Mouse (Mus musculus) regulatory T cell (primary cell): ENCODE results near the gene Mrpl52.

Experiments used
- in situ Hi-C: fragments of 300-600 bp; cut with MboI, MseI; formaldehyde crosslinking; loops from one replicate; pipeline ENCODE4 v1.15.1; 2025; ENCODE audit warnings: high pct_unique_total_duplicates

Mrpl52 gene

DNA sequence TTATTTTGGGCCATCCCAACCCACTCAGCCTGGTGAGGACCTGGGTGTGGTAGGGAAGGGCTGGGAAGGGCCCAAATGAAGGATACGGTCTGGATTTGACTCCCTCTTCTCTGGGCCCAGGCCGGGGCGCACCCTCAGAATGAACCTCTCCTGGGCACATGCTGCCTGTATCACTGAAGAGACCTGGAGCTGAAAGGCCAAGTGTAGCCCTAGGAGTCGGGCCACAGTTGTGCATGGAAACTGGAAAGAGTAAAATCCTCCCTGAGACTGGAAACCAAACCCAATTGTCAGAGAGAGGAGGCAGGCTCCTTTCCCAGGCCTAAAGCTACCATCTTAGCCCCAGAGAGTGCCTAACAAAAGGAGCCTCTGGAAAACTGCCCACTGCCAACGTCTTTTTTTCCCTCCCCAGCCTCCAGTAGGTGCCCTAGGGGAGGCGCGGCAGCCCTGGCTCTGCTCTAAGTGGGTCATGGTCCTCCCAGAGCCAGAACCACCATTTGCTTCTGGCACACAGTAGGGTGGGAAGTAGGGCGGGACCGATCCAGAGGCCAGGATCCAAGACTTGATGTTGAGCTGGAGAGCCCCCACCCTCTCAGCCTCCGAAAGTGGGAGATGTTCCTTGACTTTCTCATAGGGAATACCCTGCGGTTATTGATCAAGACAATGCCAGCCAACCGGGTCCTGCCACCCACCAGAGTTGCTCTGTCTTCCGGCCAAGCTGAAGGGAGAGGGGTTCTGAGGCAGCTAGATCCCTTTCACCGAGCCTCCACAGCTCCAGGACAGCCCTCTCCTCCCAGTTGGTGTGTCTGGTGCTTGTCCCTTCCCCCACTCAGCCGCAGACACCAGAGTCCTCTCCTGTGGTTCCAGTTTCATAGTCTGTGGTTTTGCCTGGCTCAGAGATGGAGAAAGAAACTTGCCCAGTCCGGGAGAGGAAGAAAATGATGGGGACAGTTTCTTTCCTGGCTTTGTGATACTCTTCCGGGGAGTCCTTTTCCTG is 6.4 kb downstream of the Mrpl52 start:
- in situ Hi-C loops: no loop called here

GRCm38 (mm10) chr14:54433941-54434531 is 7.3 kb downstream of the Mrpl52 start:
- in situ Hi-C loops: no loop called here

DNA sequence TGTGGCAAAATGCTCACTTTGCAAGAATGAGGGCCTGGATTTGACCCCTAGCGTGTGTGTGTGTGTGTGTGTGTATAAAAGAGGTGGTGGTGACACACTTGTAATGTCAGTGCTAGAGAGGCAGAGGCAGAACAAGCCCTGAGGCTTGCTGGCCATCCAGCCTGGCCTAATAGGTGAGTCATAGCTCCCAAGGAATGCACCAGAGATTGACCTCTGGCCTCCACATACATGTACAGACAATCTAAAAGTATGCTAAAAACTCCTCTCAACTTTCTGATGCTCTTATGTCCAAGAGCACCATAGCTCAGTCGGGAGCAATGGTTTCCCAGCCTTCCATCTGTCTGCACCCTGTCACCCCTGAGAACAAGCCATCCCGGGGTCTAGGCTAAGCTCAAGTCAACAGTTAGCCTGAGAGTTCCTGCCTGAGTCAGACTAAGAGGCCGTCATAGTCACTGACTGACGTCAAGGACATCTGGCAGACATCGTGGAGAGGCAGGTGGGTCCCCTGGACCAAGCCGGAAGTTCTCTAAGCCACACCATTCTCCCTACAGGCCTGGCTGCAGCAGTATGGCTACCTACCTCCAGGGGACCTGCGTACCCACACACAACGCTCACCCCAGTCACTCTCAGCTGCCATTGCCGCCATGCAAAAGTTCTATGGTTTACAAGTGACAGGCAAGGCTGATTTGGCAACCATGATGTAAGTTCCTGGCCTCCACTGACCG is 8.6 kb downstream of the Mrpl52 start:
- in situ Hi-C loops: no loop called here

- in situ Hi-C loops: no loop called here
Measured at GRCm38 (mm10) chr14:54439155-54439554, 12.4 kb downstream of the Mrpl52 start.

DNA sequence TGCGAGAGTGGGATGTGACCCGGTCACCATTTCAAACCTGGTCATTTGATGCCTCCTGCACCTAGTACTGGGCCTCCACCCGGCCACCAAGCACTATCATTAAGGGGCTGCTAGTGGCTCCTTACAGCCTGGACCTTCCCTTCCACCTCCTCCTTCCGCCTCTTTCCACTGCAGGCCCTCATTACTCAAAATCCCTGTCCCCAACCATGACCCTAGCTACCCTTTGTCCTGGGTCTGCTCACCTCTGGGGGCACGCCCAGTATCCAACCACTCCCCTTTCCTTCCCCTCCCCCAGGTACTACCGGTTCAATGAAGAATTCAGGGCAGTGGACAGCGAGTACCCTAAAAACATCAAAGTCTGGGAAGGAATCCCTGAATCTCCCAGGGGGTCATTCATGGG is 12.9 kb downstream of the Mrpl52 start:
- in situ Hi-C loops: no loop called here

DNA sequence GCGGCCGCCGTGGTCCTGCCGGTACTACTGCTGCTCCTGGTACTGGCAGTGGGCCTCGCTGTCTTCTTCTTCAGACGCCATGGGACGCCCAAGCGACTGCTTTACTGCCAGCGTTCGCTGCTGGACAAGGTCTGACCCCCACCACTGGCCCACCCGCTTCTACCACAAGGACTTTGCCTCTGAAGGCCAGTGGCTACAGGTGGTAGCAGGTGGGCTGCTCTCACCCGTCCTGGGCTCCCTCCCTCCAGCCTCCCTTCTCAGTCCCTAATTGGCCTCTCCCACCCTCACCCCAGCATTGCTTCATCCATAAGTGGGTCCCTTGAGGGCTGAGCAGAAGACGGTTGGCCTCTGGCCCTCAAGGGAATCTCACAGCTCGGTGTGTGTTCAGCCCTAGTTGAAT is 13.8 kb downstream of the Mrpl52 start:
- in situ Hi-C loops: no loop called here

- in situ Hi-C loops: no loop called here
Measured at GRCm38 (mm10) chr14:54441365-54441764, 14.7 kb downstream of the Mrpl52 start.

DNA sequence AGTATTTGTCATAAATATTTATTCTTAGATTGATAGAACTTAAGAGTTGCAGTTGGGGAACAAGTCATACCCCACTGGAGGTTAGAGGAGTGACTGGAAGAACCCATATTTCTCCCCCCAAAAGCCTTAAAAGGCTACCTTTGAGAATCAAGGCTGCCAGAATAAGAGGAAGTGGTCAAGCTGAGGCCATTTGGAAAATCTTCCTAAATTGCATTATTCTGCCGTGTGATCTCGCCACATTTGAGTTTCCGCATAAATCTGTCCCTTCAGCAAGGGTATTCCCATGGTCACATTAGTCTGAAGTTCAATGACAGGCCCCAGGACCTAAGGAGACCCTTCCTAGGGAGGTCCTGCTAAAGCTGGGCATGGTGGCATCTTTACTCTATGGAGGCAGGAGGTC is 15.8 kb downstream of the Mrpl52 start:
- in situ Hi-C loops: no loop called here

DNA sequence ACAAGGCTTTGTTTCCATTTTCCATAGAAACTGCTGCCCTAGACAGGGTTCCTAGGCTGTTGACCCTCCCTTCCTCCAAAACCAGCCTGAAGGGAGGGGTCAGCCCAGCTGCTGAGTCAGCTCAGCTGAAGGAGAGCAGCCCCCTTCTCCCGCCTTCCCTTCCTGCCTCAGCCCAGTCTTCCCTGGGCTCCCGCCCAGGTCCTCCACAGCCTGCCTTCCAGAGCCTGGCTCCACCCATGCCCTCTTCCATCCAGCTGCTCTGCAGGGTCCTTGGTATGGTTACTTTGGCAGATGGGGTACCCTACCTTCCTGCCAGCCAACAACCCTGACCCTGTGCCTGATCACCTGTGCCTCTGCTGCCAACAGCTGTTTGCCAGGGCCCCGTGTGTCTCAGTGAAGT is 16.5 kb downstream of the Mrpl52 start:
- in situ Hi-C loops: no loop called here

- in situ Hi-C loops: no loop called here
Measured at GRCm38 (mm10) chr14:54443712-54444618, 17.3 kb downstream of the Mrpl52 start.

GRCm38 (mm10) chr14:54445476-54445875 is 18.8 kb downstream of the Mrpl52 start:
- in situ Hi-C loops: no loop called here

DNA sequence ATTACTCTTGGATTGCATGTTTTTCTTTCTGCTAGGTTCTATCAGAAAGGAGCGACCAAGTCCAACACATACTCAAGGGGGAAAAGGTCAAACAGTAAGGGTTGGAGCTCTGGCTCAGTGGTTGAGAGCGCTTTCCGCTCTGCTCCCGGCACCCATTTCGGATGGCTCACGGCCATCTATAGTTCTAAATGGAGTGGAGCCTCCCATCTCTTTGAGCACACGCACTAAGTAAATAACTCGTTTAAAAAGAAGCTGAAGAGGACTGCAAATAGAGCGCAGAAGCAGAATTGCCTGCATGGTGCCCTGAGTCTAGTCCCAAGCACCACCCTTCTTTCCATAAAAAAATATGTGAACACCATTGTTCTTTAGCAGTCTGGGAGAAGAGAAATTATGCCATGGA is 26.9 kb downstream of the Mrpl52 start:
- in situ Hi-C loops: no loop called here

GRCm38 (mm10) chr14:54454669-54455528 is 28.2 kb downstream of the Mrpl52 start:
- in situ Hi-C loops: no loop called here

DNA sequence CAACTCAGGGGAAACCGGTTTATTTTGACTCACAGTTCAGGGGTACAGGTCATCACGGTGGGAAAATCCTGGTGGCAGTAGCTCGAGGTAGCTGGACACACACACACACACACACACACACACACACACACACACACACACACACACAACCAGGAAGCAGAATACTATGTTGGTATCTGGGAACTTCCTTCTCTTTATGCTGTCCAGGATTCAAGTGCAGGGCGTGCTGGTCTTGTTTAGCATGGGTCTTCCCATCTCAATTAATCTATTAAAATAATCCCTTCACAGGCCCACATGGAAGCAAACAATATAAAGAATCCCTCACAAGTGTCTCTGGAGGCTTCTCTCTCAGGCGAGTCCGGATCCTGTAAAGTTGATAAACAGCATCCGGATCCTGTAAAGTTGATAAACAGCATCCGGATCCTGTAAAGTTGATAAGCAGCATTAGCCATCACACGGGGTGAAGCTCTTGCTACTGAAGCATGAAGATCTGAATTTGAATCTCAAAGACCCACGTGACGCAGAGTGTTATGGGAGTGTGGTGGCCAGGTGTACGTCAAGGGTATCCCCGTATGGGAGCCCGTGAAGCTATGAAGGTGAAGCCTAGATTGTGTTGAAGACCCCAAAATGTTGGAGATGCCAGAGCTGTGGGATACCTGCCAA is 31.3 kb downstream of the Mrpl52 start:
- in situ Hi-C loops: no loop called here

- in situ Hi-C loops: no loop called here
Measured at GRCm38 (mm10) chr14:54462146-54462545, 35.4 kb downstream of the Mrpl52 start.

GRCm38 (mm10) chr14:54463108-54463958 is 36.6 kb downstream of the Mrpl52 start:
- in situ Hi-C loops: no loop called here

DNA sequence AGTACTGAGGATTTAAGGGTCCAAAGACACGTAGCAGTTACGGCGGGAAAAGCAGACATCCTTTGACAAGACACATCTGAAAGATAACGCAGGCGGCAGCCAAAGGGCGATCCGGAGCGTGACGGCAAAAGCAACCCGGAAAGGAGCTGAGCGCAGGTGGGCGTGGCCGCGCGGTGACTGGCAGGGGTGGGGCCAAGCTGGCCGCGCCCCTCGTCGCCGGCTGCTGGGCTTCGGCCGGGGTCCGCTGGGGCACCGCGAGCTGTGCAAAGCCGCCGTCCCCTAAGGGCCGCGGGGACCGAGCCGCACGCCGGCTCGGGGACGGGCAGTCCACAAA is 37.2 kb downstream of the Mrpl52 start, which contains the start of gene Lrp10:
Gene Lrp10 (plus strand): TSS at position 179 of the 334 bp plus-strand sequence.
- in situ Hi-C loops: no loop called here

GRCm38 (mm10) chr14:54464293-54465005 is 37.7 kb downstream of the Mrpl52 start:
- in situ Hi-C loops: loop anchor here (5.0 kb wide), 1 partner anchor 38 kb away; no protein-coding TSS in a partner anchor
